Mouse (Mus musculus) kidney, adult 2 months (tissue): ENCODE data around the gene Pepd. TPM values are rescaled to one million over a fixed set of nuclear protein-coding genes. Genes with fewer than 3 reads are reported as not detected.
"Not testable (repeated sequence)": the region's sequence is repeated elsewhere in the genome, so short reads cannot be mapped to it uniquely, and the experiment has no call there.

Experiments
- DNase-seq: peaks from one replicate; pipeline ENCODE4 v3.0.0; 2021
- H3K27ac ChIP-seq: fragments of 200-500 bp; 2 replicates; pipeline ENCODE4 v1.5.1; 2012; ENCODE audit warnings: low read depth, low read length, control low read depth, inconsistent platforms; ENCODE audit not compliant: insufficient read depth
- H3K27me3 ChIP-seq: fragments of 200-500 bp; replicated peaks from 2 replicates; pipeline ENCODE4 v1.6.1; 2012; ENCODE audit warnings: mild to moderate bottlenecking, moderate library complexity, low read length, inconsistent platforms; ENCODE audit not compliant: control insufficient read depth, insufficient read depth
- H3K36me3 ChIP-seq: fragments of 200-500 bp; 2 replicates; pipeline ENCODE4 v1.6.1; 2012; ENCODE audit warnings: mild to moderate bottlenecking, moderate library complexity, low read length, inconsistent platforms; ENCODE audit not compliant: control insufficient read depth, insufficient read depth
- H3K4me1 ChIP-seq: fragments of 200-500 bp; 2 replicates; pipeline ENCODE4 v1.6.1; 2011; ENCODE audit warnings: low read length; ENCODE audit not compliant: control insufficient read depth, insufficient read depth
- H3K4me3 ChIP-seq: fragments of 200-500 bp; 2 replicates; pipeline ENCODE4 v1.5.1; 2011; ENCODE audit warnings: mild to moderate bottlenecking, low read depth, low read length, control low read depth; ENCODE audit not compliant: insufficient read depth
- CTCF ChIP-seq: fragments of 200-500 bp; conservative IDR thresholded peaks from 2 replicates; pipeline ENCODE4 v1.5.1; 2011; ENCODE audit warnings: low read depth, mild to moderate bottlenecking, control low read depth, low read length, moderate library complexity, mixed read lengths; ENCODE audit not compliant: insufficient read depth, insufficient read length
- POLR2A ChIP-seq: fragments of 200-500 bp; IDR thresholded peaks from one replicate; pipeline ENCODE4 v1.6.1; 2011; ENCODE audit warnings: low read depth, low read length, control low read depth
- WGBS: fragments of 180-500 bp; shearing (Covaris S2); methylation state at CpG from one replicate; pipeline ENCODE4 v1.1.7; 2018; 5-methylcytosine and 5-hydroxymethylcytosine counted together
- polyA plus RNA-seq: library from polyadenylated mRNA; depleted of rRNA; stranded (reverse); fragments of >200 nt; gene quantifications from 2 replicates; pipeline ENCODE4 v1.2.3, GENCODE M21; 2012

Gene Pepd
- polyA plus RNA-seq, 1 experiment: 299 TPM

DNA sequence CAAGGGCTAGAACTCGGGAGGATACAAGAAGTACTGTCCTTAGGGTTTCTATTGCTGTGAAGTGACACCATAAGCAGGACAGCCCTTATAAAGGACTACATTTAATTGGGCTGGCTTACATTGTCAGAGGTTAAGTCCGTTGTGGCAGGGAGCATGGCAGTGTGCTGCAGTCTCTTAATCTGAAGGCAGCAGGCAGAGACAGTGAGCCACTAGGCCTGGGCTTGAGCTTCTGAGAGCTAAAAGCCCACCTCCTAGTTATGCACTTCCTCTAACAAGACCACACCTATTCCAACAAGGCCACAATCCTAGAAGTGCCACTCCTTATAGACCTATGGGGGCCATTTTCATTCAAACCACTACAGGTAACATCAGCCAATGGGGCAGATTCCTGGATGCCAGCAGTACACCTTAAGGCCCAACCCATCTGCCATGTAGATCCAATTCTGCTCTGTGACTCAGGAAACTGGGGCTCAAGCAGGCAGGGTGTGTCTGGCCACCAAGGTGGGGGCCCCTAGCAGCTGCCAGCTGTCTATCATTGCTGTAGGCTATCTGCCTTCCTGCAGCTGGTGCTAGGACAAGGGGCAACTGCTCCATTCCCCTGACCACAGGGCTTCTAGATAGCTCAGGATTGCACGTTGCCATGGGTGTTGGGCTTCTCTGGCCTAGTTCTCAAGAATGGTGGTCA lies 56.7 kb downstream of the Pepd start:
- TF ChIP-seq POLR2A (no peak), CTCF (no peak)
- Histone ChIP-seq H3K27ac (no peak overlapping the region), H3K27me3 (no peaks in the 10 kb centered on the region), H3K36me3 (peaks cover 3% of the 10 kb centered on the region), H3K4me1 (no peaks in the 10 kb centered on the region), H3K4me3 (no peak overlapping the region)
- WGBS: 95% methylated on average over 3 of the region's 3 CpGs
- no peak for DNase-seq

DNA sequence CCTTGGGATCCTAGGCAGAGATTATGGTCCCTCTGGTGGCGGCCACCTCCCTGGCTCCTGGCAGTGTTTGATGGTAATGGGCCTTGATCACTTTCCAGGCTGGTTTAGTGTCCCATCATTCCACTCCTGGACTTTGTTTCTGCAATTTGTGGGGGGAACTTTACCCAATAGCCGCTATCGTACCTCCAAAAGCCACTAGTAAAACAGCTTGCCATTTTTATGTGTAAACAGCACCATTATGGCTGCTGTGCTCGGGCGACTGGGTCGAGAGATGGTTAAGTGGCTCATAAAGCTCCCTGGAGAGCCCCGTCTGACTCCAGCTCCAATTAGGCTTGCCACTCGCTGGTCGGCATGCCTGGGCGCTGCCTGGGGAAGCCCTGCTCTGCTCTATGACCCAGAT lies 59.6 kb downstream of the Pepd start:
- Histone ChIP-seq H3K4me3 (no peak overlapping the region), H3K36me3 (peaks cover 3% of the 10 kb centered on the region), H3K4me1 (no peaks in the 10 kb centered on the region), H3K27me3 (no peaks in the 10 kb centered on the region), H3K27ac (no peak overlapping the region)
- no peak for DNase-seq
- 74% methylated on average over 10 of the region's 10 CpGs for WGBS
- TF ChIP-seq POLR2A: no peak
- no peak for TF ChIP-seq CTCF

DNA sequence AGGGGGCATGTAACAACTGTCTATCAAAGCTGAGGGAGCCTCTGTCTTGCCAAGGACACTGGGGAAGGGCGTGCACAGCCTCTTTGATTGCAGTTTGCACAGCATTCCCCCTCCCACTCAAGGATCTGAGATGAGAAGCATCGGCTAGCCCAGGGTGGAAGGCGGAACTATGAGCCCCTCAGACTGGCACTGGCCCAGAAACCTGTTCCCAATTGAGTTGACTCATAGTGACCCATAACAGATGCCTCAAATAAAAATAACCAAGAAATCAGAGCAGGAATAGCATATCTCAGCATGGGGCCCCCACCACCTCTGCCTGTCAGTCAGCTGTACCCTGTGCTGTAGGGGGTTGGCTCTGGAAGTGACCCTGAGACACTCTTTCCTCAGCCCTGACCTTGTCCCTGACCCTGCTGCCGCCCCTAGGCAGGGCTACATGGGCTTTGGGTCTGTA lies 60.8 kb downstream of the Pepd start:
- WGBS: 70% methylated on average over 4 of the region's 4 CpGs
- no peak for DNase-seq
- TF ChIP-seq CTCF (no peak), POLR2A (no peak)
- H3K27me3 ChIP-seq: no peaks in the 10 kb centered on the region
- H3K27ac ChIP-seq: no peak overlapping the region
- H3K4me3 ChIP-seq: no peak overlapping the region
- H3K36me3 ChIP-seq: peaks cover 3% of the 10 kb centered on the region
- H3K4me1 ChIP-seq: no peaks in the 10 kb centered on the region

- no peak overlapping the region for H3K27ac ChIP-seq
- WGBS: 78% methylated on average over 3 of the region's 3 CpGs
- H3K4me1 ChIP-seq: no peaks in the 10 kb centered on the region
- H3K27me3 ChIP-seq: no peaks in the 10 kb centered on the region
- no peak overlapping the region for H3K4me3 ChIP-seq
- TF ChIP-seq CTCF (no peak), POLR2A (no peak)
- DNase-seq: no peak
- peaks cover 3% of the 10 kb centered on the region for H3K36me3 ChIP-seq
Observed at GRCm38 (mm10) chr7:34973877-34974276, 61.7 kb downstream of the Pepd start.

- H3K4me1 ChIP-seq: no peaks in the 10 kb centered on the region
- no peaks in the 10 kb centered on the region for H3K27me3 ChIP-seq
- H3K36me3 ChIP-seq: no peaks in the 10 kb centered on the region; the same call in 1 of the 2 replicates
- H3K27ac ChIP-seq: no peak overlapping the region
- TF ChIP-seq CTCF (no peak), POLR2A (no peak)
- H3K4me3 ChIP-seq: no peak overlapping the region
- no peak for DNase-seq
- 82% methylated on average over 12 of the region's 12 CpGs for WGBS
Observed at GRCm38 (mm10) chr7:34975913-34976312, 63.7 kb downstream of the Pepd start.

GRCm38 (mm10) chr7:34977403-34977802 lies 65.2 kb downstream of the Pepd start:
- Histone ChIP-seq H3K4me1 (no peaks in the 10 kb centered on the region), H3K27me3 (no peaks in the 10 kb centered on the region), H3K4me3 (no peak overlapping the region), H3K27ac (no peak overlapping the region), H3K36me3 (no peaks in the 10 kb centered on the region)
- TF ChIP-seq CTCF (no peak), POLR2A (no peak)
- DNase-seq: no peak
- 91% methylated on average over 4 of the region's 4 CpGs for WGBS

GRCm38 (mm10) chr7:34981803-34982202 lies 69.6 kb downstream of the Pepd start:
- Histone ChIP-seq H3K27ac (no peak overlapping the region), H3K27me3 (no peaks in the 10 kb centered on the region), H3K4me1 (peaks cover 5% of the 10 kb centered on the region; the same call in 1 of the 2 replicates), H3K36me3 (no peaks in the 10 kb centered on the region), H3K4me3 (no peak overlapping the region)
- TF ChIP-seq POLR2A (no peak), CTCF (no peak)
- WGBS: 82% methylated on average over 10 of the region's 10 CpGs
- DNase-seq: peak; percentile 31

DNA sequence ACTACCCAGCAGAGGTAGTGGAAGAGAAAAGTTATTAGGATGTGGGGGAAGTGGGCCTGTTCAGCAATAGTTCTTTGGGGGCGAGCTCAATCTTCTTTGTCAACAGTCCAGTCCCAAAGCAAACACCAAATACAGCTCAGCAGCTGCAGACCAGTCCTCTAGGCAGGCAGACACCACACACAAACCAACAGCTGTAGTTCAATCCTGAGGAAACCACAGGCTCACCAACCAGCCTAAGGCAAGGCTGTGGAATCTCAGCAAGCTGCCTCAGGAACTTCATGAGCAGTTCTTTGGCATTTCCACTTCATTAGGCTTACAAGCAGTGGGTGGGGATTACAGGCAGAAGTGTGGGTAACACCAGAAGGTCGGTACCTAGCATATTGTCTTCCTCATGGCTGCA lies 70.2 kb downstream of the Pepd start:
- WGBS: 76% methylated on average over 2 of the region's 2 CpGs
- not testable (repeated sequence) for H3K36me3 ChIP-seq

More for the DNA sequence above, 70.2 kb downstream of the Pepd start:
- not testable (repeated sequence) for H3K4me1 ChIP-seq, DNase-seq, H3K27ac ChIP-seq, H3K4me3 ChIP-seq, H3K27me3 ChIP-seq
